Mouse (Mus musculus) hindbrain, embryonic 14.5 days (tissue): ENCODE data around the gene Tcp1. TPM values are rescaled to one million over a fixed set of nuclear protein-coding genes. Genes with fewer than 3 reads are reported as not detected.
A peak's percentile ranks its signal among the peaks of the same experiment; 100 is the strongest.

Experiments used
- ATAC-seq: fragments of 200-750 bp; cut with Nextera tagmentation; 2 replicates; pipeline ENCODE4 v1.8.0; 2017; ENCODE audit warnings: moderate number of reproducible peaks, mild to moderate bottlenecking, moderate TSS enrichment, moderate library complexity; ENCODE audit not compliant: low FRiP score
- DNase-seq: peaks from one replicate; pipeline ENCODE4 v3.0.0-alpha.2; 2015; ENCODE audit warnings: low spot score
- H3K27ac ChIP-seq: fragments of 300-500 bp; sonication (generic); 2 replicates; pipeline ENCODE4 v1.5.1; 2014; ENCODE audit warnings: mild to moderate bottlenecking, moderate library complexity
- H3K27me3 ChIP-seq: fragments of 300-500 bp; sonication (generic); 2 replicates; pipeline ENCODE4 v1.6.1; 2014; ENCODE audit warnings: mild to moderate bottlenecking, low read length, mixed read lengths; ENCODE audit not compliant: control insufficient read depth, insufficient read depth
- H3K36me3 ChIP-seq: fragments of 300-500 bp; sonication (generic); replicated peaks from 2 replicates; pipeline ENCODE4 v1.6.1; 2014; ENCODE audit not compliant: control insufficient read depth, insufficient read depth
- H3K4me1 ChIP-seq: fragments of 300-500 bp; sonication (generic); replicated peaks from 2 replicates; pipeline ENCODE4 v1.6.1; 2014; ENCODE audit warnings: antibody characterized with exemption, low read length, mixed read lengths; ENCODE audit not compliant: control insufficient read depth, insufficient read depth
- H3K4me2 ChIP-seq: fragments of 300-500 bp; sonication (generic); replicated peaks from 2 replicates; pipeline ENCODE4 v1.6.1; 2014; ENCODE audit warnings: mild to moderate bottlenecking, moderate library complexity
- H3K4me3 ChIP-seq: fragments of 300-500 bp; sonication (generic); replicated peaks from 2 replicates; pipeline ENCODE4 v1.5.1; 2014; ENCODE audit warnings: mild to moderate bottlenecking, low read length
- H3K9ac ChIP-seq: fragments of 300-500 bp; sonication (generic); 2 replicates; pipeline ENCODE4 v1.6.1; 2014
- H3K9me3 ChIP-seq: fragments of 300-500 bp; sonication (generic); 2 replicates; pipeline ENCODE4 v1.6.1; 2016; ENCODE audit warnings: low read length; ENCODE audit not compliant: control insufficient read depth
- WGBS: fragments of 180-500 bp; shearing (Covaris S2); extraction: QIAGEN DNeasy Blood & Tissue Kit; methylation state at CpG from one replicate; pipeline ENCODE4 v1.1.7; 2014; 5-methylcytosine and 5-hydroxymethylcytosine counted together
- polyA plus RNA-seq: library from polyadenylated mRNA; unstranded; fragments of >200 nt; fragmentation: Nextera tagmentation; extraction: Ambion mirVana; gene quantifications from 2 replicates; pipeline ENCODE4 v1.2.1, GENCODE M21; 2014

Tcp1 gene
- polyA plus RNA-seq, 1 experiment from 2014 or later: 392 TPM

DNA sequence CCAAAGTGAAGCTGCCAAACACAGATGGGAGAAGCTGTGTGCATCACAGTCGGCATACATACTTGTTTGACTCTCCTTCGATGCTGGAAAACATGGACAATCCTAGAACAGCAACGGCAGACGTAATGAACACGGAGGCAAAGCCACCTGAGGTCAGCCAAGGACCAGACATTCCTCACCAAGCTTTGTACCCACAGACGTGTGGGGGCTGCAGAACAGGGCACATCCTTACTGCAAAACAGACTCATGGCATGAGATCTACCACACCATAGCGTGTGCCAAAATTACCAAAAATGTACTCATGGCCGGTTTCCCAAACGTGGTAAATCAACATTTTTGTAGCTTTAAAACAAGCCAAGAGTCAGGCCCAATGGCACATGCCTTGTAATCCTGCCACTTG lies 9.1 kb upstream of the Tcp1 start:
- Histone ChIP-seq H3K4me2 (no peak overlapping the region), H3K36me3 (peaks cover 37% of the 10 kb centered on the region), H3K9me3 (no peaks in the 10 kb centered on the region), H3K9ac (no peak overlapping the region), H3K4me3 (no peak overlapping the region), H3K27ac (no peak overlapping the region), H3K4me1 (no peaks in the 10 kb centered on the region), H3K27me3 (no peaks in the 10 kb centered on the region)
- DNase-seq (no peak), ATAC-seq (no peak)
- 93% methylated on average over 9 of the region's 9 CpGs for WGBS

GRCm38 (mm10) chr17:12909361-12910280 lies 5.9 kb upstream of the Tcp1 start, which contains the start of gene Pnldc1:
Pnldc1 (minus strand) TSS chr17:12910230.
- Histone ChIP-seq H3K4me1 (peaks cover under 1% of the 10 kb centered on the region), H3K9me3 (no peaks in the 10 kb centered on the region), H3K4me3 (no peak within 1 kb of the TSS), H3K27me3 (no peaks in the 10 kb centered on the region), H3K27ac (no peak within 1 kb of the TSS), H3K36me3 (peaks cover 57% of the 10 kb centered on the region), H3K9ac (no peak within 1 kb of the TSS), H3K4me2 (no peak within 1 kb of the TSS)
- no peak for DNase-seq
- ATAC-seq: no peak
- WGBS: 78% methylated on average over 35 of the region's 35 CpGs

- no peak for DNase-seq
Observed at GRCm38 (mm10) chr17:12910391-12910790, 5.1 kb upstream of the Tcp1 start.

DNA sequence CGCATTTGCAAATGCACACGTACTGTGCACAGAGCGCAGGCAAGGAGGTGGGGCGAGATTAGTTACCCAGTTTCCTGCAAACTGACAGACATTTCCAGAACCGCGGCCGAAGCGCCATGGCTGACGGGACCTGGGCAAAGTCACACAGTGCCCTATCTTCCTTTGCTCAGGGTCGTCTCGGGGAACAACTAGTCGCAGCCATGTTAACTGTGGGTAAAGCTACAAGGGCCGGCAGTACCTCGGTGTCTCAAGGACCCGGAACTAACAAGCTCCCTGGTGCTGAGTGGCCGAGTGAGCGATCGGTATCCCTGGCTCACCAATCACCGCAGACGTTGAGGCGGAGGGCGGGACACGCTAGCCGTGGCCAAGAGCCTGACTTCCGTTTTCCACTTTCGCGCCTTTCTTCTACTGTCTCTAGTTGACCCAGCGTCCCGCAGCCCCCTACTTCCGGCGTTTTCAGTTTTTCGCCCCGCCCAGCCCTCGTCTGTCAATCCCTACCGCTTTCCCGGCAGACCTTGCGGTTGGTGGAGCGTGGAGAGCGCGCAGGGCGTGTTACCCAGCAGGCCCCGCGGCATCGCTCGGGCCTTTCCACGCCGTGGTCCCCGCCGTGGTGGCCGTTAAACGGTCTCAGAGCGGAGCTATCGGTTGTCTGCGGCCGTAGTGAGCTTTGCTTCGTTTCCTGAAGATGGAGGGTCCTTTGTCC lies 531 bp downstream of the Tcp1 start, which contains the start of gene Mrpl18:
Gene Mrpl18, minus strand, starts transcription at position 465 of the 703 bp plus-strand sequence.
- H3K27me3 ChIP-seq: no peaks in the 10 kb centered on the region
- peak within 1 kb of the TSS; percentile 92 for H3K4me2 ChIP-seq
- DNase-seq: peak; percentile 99
- peak within 1 kb of the TSS; percentile 92 for H3K27ac ChIP-seq
- H3K9ac ChIP-seq: peak within 1 kb of the TSS; percentile 97
- no peaks in the 10 kb centered on the region for H3K9me3 ChIP-seq
- H3K4me3 ChIP-seq: peak within 1 kb of the TSS; percentile 94
- under 1% methylated on average over 56 of the region's 56 CpGs for WGBS
- ATAC-seq: peak; percentile 100
- H3K4me1 ChIP-seq: peaks cover 19% of the 10 kb centered on the region
- peaks cover 63% of the 10 kb centered on the region for H3K36me3 ChIP-seq

More at GRCm38 (mm10) chr17:12910391-12910790, 5.1 kb upstream of the Tcp1 start:
- H3K9me3 ChIP-seq: no peaks in the 10 kb centered on the region
- no peak overlapping the region for H3K4me3 ChIP-seq
- peaks cover 7% of the 10 kb centered on the region for H3K4me1 ChIP-seq
- H3K27me3 ChIP-seq: no peaks in the 10 kb centered on the region
- ATAC-seq: no peak
- no peak overlapping the region for H3K27ac ChIP-seq
- WGBS: 91% methylated on average over 8 of the region's 8 CpGs
- H3K4me2 ChIP-seq: no peak overlapping the region
- peaks cover 52% of the 10 kb centered on the region for H3K36me3 ChIP-seq
- H3K9ac ChIP-seq: no peak overlapping the region

DNA sequence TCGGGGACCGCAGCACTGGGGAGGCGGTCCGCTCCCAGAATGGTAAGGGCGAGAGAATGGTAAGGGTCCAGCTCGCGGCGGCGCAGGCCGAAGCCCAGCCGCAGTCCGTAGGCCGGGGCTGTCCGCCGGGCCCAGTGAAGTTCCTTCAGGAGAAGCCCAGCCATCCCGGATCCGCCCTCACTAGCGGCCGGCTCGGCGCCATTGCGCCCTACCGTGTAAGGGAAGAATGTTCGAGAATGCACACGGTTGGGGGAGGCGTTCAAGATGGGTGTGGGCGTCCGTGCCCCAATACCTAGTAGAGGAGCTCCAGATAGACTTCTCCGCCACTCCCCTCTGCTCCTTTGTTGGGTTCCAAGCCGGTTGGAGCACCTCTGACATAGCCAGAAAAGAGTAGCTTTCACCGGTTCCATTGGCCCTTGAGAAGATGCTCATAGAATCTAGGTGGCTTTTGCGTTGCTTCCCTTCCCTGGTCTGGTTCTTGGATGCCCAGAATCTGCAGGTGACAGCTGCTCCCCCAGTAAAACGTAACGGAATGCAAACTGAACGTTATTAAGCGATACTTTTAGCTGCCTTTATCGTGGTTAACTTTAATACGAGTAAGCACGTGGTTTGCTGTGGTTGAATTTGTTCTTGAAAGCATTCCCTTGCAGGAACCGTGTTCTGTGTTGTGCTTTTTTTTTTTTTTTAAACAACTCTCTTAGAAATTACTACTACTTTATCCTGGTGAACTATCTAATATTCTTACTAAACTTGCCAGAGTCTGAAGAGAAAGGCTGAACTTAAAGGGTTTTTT lies 1.3 kb downstream of the Tcp1 start:
- under 1% methylated on average over 40 of the region's 40 CpGs for WGBS
- ATAC-seq (peak; percentile 58), DNase-seq (peak; percentile 32)
- peaks cover 19% of the 10 kb centered on the region for H3K4me1 ChIP-seq
- H3K9ac ChIP-seq: peak overlapping the region; percentile 97
- no peaks in the 10 kb centered on the region for H3K27me3 ChIP-seq
- peak overlapping the region; percentile 92 for H3K4me2 ChIP-seq
- no peaks in the 10 kb centered on the region for H3K9me3 ChIP-seq
- H3K36me3 ChIP-seq: peaks cover 63% of the 10 kb centered on the region
- peak overlapping the region; percentile 94 for H3K4me3 ChIP-seq
- peak overlapping the region; percentile 92 for H3K27ac ChIP-seq

DNA sequence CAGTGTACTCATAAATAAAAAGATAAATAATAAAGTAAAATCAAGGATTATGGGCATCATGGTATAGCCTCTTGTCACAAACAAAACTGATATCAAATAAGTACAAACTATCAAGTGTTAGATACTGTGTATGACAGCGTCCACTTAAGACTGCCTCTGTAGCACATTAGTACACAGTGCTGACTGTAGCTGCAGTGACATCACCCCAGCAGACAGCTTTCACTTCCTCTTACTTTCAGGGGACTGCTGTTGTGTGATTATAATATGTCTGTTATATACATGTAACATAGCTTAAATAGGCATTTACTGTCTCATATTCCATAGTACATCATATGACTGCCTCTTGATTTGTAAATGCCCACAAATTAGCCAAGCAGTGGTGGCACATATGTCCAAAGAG lies 5.6 kb downstream of the Tcp1 start:
- WGBS: 97% methylated on average over 1 of the region's 1 CpGs
- DNase-seq (no peak), ATAC-seq (no peak)
- peaks cover 12% of the 10 kb centered on the region for H3K4me1 ChIP-seq
- no peak overlapping the region for H3K4me2 ChIP-seq
- no peaks in the 10 kb centered on the region for H3K9me3 ChIP-seq
- peaks cover 78% of the 10 kb centered on the region for H3K36me3 ChIP-seq
- H3K27ac ChIP-seq: no peak overlapping the region
- H3K27me3 ChIP-seq: no peaks in the 10 kb centered on the region
- no peak overlapping the region for H3K4me3 ChIP-seq
- H3K9ac ChIP-seq: no peak overlapping the region

DNA sequence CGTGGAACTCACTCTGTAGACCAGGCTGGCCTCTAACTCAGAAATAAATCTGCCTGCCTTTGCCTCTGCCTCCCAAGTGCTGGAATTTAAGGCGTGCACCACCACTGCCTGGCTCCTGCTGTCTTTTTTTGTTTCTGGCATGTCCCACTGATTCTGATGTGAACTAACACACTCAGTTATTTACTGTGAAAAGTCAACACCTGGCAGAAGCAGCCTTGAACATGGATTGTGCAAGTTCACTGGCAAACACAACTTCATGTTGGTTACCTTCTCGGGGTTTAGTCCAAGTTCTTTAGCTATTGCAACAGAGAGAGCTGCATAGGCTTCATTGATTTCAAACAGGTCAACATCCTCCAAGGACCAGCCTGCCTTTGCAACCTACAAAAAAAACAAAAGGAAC lies 9.5 kb downstream of the Tcp1 start:
- H3K4me2 ChIP-seq: no peak overlapping the region
- H3K9me3 ChIP-seq: no peaks in the 10 kb centered on the region
- H3K4me3 ChIP-seq: no peak overlapping the region
- no peak for DNase-seq
- H3K27me3 ChIP-seq: no peaks in the 10 kb centered on the region
- WGBS: 90% methylated on average over 3 of the region's 3 CpGs
- H3K4me1 ChIP-seq: no peaks in the 10 kb centered on the region
- no peak overlapping the region for H3K27ac ChIP-seq
- peaks cover 70% of the 10 kb centered on the region for H3K36me3 ChIP-seq
- ATAC-seq: no peak
- H3K9ac ChIP-seq: no peak overlapping the region

DNA sequence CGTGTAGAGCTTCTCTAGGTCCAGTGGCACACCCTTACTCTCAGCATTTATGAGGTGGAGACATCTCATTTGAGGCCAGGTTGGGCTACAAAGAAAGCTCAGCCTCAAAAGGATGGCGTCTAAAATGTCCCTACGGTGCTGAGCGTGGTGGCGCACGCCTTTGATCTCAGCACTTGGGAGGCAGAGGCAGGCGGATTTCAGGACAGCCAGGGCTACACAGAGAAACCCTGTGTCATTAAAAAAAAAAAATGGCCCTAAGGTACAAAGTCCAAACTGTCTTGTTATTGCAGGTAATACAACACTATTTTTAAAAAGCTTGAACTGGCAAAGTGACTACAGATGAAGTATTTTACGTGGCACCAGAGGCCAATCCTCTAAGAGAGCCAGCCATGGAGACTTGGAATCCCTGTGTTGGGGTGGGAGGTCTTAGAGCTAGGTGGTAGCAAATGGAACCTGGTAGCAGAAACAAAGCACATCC lies 10.2 kb downstream of the Tcp1 start:
- 90% methylated on average over 8 of the region's 8 CpGs for WGBS
- Histone ChIP-seq H3K9ac (no peak overlapping the region), H3K27ac (no peak overlapping the region), H3K4me2 (no peak overlapping the region), H3K4me1 (no peaks in the 10 kb centered on the region), H3K36me3 (peaks cover 63% of the 10 kb centered on the region), H3K4me3 (no peak overlapping the region), H3K27me3 (no peaks in the 10 kb centered on the region), H3K9me3 (no peaks in the 10 kb centered on the region)
- DNase-seq (no peak), ATAC-seq (no peak)
